Mouse (Mus musculus) heart, adult 2 months (tissue): ENCODE results near the gene Hist2h3b. TPM values are rescaled to one million over a fixed set of nuclear protein-coding genes. Genes with fewer than 3 reads are reported as not detected.
A peak's percentile ranks its signal among the peaks of the same experiment; 100 is the strongest.
"Not testable (repeated sequence)": the region's sequence is repeated elsewhere in the genome, so short reads cannot be mapped to it uniquely, and the experiment has no call there.

Experiments
- DNase-seq, 2 experiments: peaks; one replicate each; pipeline ENCODE4 v3.0.0; 2021
- H3K27ac ChIP-seq: fragments of 200-600 bp; 2 replicates; pipeline ENCODE4 v1.8.1; 2022
- H3K27me3 ChIP-seq: fragments of 200-500 bp; 2 replicates; pipeline ENCODE4 v1.6.1; 2012; ENCODE audit warnings: mild to moderate bottlenecking, low read length, inconsistent platforms, mixed read lengths; ENCODE audit not compliant: control insufficient read depth, insufficient read depth
- H3K36me3 ChIP-seq: fragments of 200-500 bp; 2 replicates; pipeline ENCODE4 v1.6.1; 2012; ENCODE audit warnings: low read length, inconsistent platforms; ENCODE audit not compliant: control insufficient read depth, insufficient read depth
- H3K4me1 ChIP-seq: fragments of 200-500 bp; 2 replicates; pipeline ENCODE4 v1.6.1; 2011; ENCODE audit warnings: low read length; ENCODE audit not compliant: control insufficient read depth, insufficient read depth
- H3K4me3 ChIP-seq: fragments of 200-600 bp; 2 replicates; pipeline ENCODE4 v1.8.1; 2022
- H3K79me2 ChIP-seq: fragments of 200-500 bp; replicated peaks from 2 replicates; pipeline ENCODE4 v1.6.1; 2012; ENCODE audit warnings: mild to moderate bottlenecking, inconsistent platforms, low read length, moderate library complexity, mixed read lengths; ENCODE audit not compliant: control insufficient read depth, insufficient read depth
- H3K9ac ChIP-seq: fragments of 200-500 bp; 2 replicates; pipeline ENCODE4 v1.6.1; 2012; ENCODE audit warnings: low read depth, mild to moderate bottlenecking, control low read depth, inconsistent platforms, low read length, mixed read lengths
- CTCF ChIP-seq: fragments of 200-600 bp; IDR thresholded peaks from 2 replicates; pipeline ENCODE4 v1.8.1; 2022; ENCODE audit warnings: antibody characterized with exemption, mild to moderate bottlenecking, moderate library complexity
- EP300 ChIP-seq: fragments of 200-500 bp; IDR thresholded peaks from 2 replicates; pipeline ENCODE4 v1.6.1; 2011; ENCODE audit warnings: low read depth, low read length, control low read depth; ENCODE audit not compliant: insufficient read depth
- POLR2A ChIP-seq: fragments of 200-500 bp; IDR thresholded peaks from 2 replicates; pipeline ENCODE4 v1.6.1; 2011; ENCODE audit warnings: mild to moderate bottlenecking, low read depth, low read length, control low read depth; ENCODE audit not compliant: insufficient read depth
- WGBS: fragments of 180-500 bp; shearing (Covaris S2); methylation state at CpG from one replicate; pipeline ENCODE4 v1.1.7; 2018; 5-methylcytosine and 5-hydroxymethylcytosine counted together
- intact Hi-C: fragments of 180-260 bp; cut with DNase I; formaldehyde crosslinking; loops from one replicate; pipeline ENCODE4 v1.15.1; 2025
- polyA plus RNA-seq: library from polyadenylated mRNA; depleted of rRNA; stranded (reverse); fragments of >200 nt; gene quantifications from 2 replicates; pipeline ENCODE4 v1.2.3, GENCODE M21; 2012
- total RNA-seq, 2 experiments: library from RNA; stranded (reverse); gene quantifications; 2 replicates each; pipeline ENCODE4 v1.2.3; 2021

The Hist2h3b gene
- total and polyA plus RNA-seq, 3 experiments: 5.2 to 18.3 (median 11.5) TPM

- H3K4me1 ChIP-seq, H3K36me3 ChIP-seq, H3K27me3 ChIP-seq, H3K79me2 ChIP-seq, intact Hi-C loops: not testable (repeated sequence)
- Histone ChIP-seq H3K4me3 (peak within 1 kb of the TSS; percentile 87), H3K9ac (peak within 1 kb of the TSS; percentile 93), H3K27ac (peak within 1 kb of the TSS; percentile 100)
- TF ChIP-seq EP300 (peak; percentile 39; the same call in 1 of the 2 replicates), POLR2A (peak; percentile 91)
- WGBS: under 1% methylated on average over 41 of the region's 88 CpGs
- DNase-seq: peak; percentile 92 to 93
These were observed 23.2 kb upstream of the Hist2h3b start, which contains the start of gene Hist2h2aa1 for GRCm38 (mm10) chr3:96245003-96245886. Gene Hist2h2aa1, plus strand, starts transcription at chr3:96245497.

GRCm38 (mm10) chr3:96246018-96246417 is 22.4 kb upstream of the Hist2h3b start:
- under 1% methylated on average over 10 of the region's 21 CpGs for WGBS
- Histone ChIP-seq H3K9ac (peak overlapping the region; percentile 78), H3K4me3 (peak overlapping the region; percentile 30; the same call in 1 of the 2 replicates)
- H3K27ac ChIP-seq, H3K36me3 ChIP-seq, DNase-seq, intact Hi-C loops, H3K79me2 ChIP-seq, H3K27me3 ChIP-seq, H3K4me1 ChIP-seq: not testable (repeated sequence)

GRCm38 (mm10) chr3:96246427-96246856 is 22.0 kb upstream of the Hist2h3b start, which contains the start of gene Hist2h3c1:
Gene Hist2h3c1, plus strand, starts transcription at chr3:96246685.
- peak within 1 kb of the TSS; percentile 78 for H3K9ac ChIP-seq
- H3K79me2 ChIP-seq: not testable (repeated sequence)

GRCm38 (mm10) chr3:96247356-96248140 is 20.9 kb upstream of the Hist2h3b start:
- Histone ChIP-seq H3K27ac (no peak overlapping the region), H3K9ac (no peak overlapping the region), H3K4me1 (peaks cover 5% of the 10 kb centered on the region), H3K79me2 (no peaks in the 10 kb centered on the region), H3K36me3 (peaks cover 8% of the 10 kb centered on the region), H3K27me3 (no peaks in the 10 kb centered on the region), H3K4me3 (no peak overlapping the region)
- no peak for DNase-seq
- intact Hi-C loops: no loop called here
- TF ChIP-seq POLR2A: no peak
- no peak for TF ChIP-seq EP300
- TF ChIP-seq CTCF: no peak
- 45% methylated on average over 11 of the region's 11 CpGs for WGBS

More at GRCm38 (mm10) chr3:96246427-96246856, 22.0 kb upstream of the Hist2h3b start, which contains the start of gene Hist2h3c1:
- H3K36me3 ChIP-seq, H3K27ac ChIP-seq, intact Hi-C loops, H3K4me1 ChIP-seq, H3K27me3 ChIP-seq: not testable (repeated sequence)
- peak within 1 kb of the TSS; percentile 30; the same call in 1 of the 2 replicates for H3K4me3 ChIP-seq
- peak in 1 of 2 experiments; percentile 25 for DNase-seq
- WGBS: 0% methylated on average over 5 of the region's 47 CpGs

- H3K4me3 ChIP-seq: no peak overlapping the region
- intact Hi-C loops: loop anchor here (1.0 kb wide), 1 partner anchor 11 kb away; no protein-coding TSS in a partner anchor
- WGBS: 58% methylated on average over 6 of the region's 6 CpGs
- TF ChIP-seq EP300 (no peak), POLR2A (no peak), CTCF (no peak)
- H3K9ac ChIP-seq: no peak overlapping the region
- no peak overlapping the region for H3K27ac ChIP-seq
- no peak for DNase-seq
- no peaks in the 10 kb centered on the region for H3K79me2 ChIP-seq
- H3K36me3 ChIP-seq: peaks cover 7% of the 10 kb centered on the region
- H3K4me1 ChIP-seq: peaks cover 5% of the 10 kb centered on the region
- H3K27me3 ChIP-seq: no peaks in the 10 kb centered on the region
These were observed 20.1 kb upstream of the Hist2h3b start for GRCm38 (mm10) chr3:96248141-96249033.
